Mouse (Mus musculus): Measurements from ENCODE around the gene Ddah1.

DNA sequence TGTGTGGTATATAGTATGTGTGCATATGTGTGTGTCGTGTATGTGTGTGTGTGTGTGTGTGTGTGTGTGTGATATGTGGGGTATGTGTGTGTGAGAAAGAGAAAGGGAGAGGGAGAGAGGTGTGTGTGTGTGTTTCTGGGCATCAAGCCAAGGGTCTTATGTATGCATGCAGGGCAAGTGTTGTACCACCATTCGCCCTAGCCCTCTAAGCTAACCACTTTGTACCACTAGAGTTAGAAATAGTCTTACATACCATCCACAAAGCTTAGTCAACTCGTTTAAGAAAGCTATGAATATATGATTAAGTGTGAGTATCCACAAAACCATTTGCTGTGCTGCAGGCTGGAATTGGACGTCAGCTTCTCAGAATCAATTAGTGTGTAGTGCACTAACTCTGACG lies 70.4 kb downstream of the Ddah1 start:
- TF ChIP-seq POLR2A (IDR thresholded peaks at IDR 0.05; ENCODE audit: borderline replicate concordance, extremely low read depth, low read depth, low read length) (no peak), CTCF (IDR thresholded peaks at IDR 0.05; ENCODE audit: insufficient read depth, low read length) (no peak)
